Mouse (Mus musculus) T-cell, adult 2 months (primary cell): Measurements from ENCODE around the gene Skint2.

Experiments used
- DNase-seq: peaks from one replicate; pipeline ENCODE4 v3.0.0; 2022; ENCODE audit warnings: low spot score

Skint2 gene

DNA sequence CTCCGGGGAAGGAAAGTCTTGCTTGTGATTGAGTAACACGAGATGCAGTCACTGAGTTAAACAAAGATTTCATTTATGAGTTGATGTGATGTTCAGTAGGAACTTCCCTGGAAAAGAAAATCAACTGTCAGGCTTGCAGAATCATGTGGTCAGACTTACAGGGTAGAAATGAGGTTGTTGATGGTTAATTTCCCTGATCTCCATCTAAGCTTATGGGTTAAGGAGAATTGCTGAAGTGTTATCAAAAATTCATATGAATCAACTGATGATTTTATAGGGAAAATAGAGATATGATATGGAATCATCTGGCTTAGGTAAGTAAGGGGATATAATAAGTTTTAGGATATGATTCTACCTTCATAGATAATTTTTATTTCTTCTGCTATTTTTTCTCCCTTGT is at the start of gene Skint2:
Gene Skint2, plus strand, starts transcription at position 301 of the 400 bp plus-strand sequence.
- no peak for DNase-seq
